Mouse (Mus musculus) testis, adult 2 months (tissue): ENCODE measurements around the gene Gpr3.

ENCODE experiments used
- CTCF ChIP-seq: fragments of 200-500 bp; IDR thresholded peaks from 2 replicates; pipeline ENCODE4 v1.5.1; 2012; ENCODE audit warnings: low read depth, mild to moderate bottlenecking, inconsistent platforms, low read length, moderate library complexity; ENCODE audit not compliant: control insufficient read depth, insufficient read depth, insufficient replicate concordance
- POLR2A ChIP-seq: fragments of 200-500 bp; IDR thresholded peaks from 2 replicates; pipeline ENCODE4 v1.6.1; 2012; ENCODE audit warnings: low read depth, mild to moderate bottlenecking, inconsistent platforms, low read length, moderate library complexity; ENCODE audit not compliant: control insufficient read depth

DNA sequence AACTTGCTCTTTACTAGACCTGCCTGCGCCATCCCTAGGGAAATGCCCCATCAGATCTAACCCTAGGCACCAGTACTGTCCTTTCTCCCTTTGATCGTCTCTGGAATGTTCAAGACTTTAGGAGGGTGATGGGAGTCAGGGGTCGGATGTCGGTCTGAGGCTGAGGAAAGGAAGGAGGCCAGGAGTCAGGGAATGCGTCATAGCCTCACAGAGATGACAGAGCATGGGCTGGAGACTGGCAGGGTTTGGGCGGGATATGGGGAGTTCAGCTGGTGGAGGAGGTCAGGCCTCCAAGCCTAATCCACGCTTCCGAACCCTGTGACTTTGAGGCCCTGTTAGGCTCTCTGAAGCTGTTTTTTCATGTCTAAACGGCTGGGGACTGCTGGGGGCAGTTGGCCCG lies 1.3 kb upstream of the Gpr3 start:
- TF ChIP-seq POLR2A (no peak), CTCF (no peak)
